Mouse (Mus musculus) layer of hippocampus, adult 18-20 months (tissue): ENCODE results near the gene Tmc8. TPM values are rescaled to one million over a fixed set of nuclear protein-coding genes. Genes with fewer than 3 reads are reported as not detected.

ENCODE experiments used
- DNase-seq, 2 experiments: peaks; one replicate each; pipeline ENCODE4 v3.0.0; 2022; ENCODE audit warnings: low spot score in 2 of 2
- long read RNA-seq: library from polyadenylated mRNA; stranded (forward); transcript quantifications from one replicate; pipeline ENCODE4 v2.0.0, GENCODE M21; 2021
- total RNA-seq, 2 experiments: library from RNA; stranded (reverse); gene quantifications; 2 replicates each; pipeline ENCODE4 v1.2.3; 2021

Gene Tmc8
- 1 to 10 TPM in 1 of 2 experiments, under 1 TPM in 1; 0.72 to 1.1 TPM for total RNA-seq
- long read RNA-seq = 0 reads

DNA sequence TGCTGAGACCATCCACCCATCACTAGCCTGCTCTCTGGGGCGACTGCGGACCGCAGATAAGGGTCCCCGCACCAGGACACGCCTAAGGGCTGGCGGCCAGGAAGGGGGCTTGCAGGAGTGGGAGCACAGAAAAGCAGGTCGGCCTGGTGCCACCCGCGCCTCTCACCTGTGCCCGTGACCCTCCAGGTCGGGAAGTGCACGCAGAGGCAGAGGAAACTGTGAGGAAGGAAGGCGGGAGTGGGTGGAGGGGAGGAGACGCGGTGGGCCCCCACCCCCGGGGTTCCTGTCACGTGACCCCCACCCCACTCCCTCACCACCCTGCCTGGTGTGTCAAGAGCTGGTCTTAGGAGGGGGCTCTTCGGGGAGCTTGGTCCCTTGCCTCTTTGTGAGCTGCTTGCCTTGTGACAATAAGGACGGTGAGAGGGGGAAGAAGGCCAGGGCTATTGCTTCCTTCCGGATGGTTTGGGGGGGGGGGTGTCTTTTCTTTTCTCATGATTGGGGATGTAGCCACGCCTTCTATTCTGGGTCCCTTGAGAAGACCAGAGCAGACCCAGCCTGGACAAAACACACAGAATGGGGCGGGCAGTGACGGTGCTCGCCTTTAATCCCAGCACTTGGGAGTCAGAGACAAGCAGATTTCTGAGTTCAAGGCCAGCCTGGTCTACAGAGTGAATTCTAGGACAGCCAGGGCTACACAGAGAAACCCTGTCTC is at the start of gene Tmc8, which contains the start of gene Tmc6:
Gene Tmc8 (plus strand): TSS at position 84 of the 712 bp plus-strand sequence.
Gene Tmc6 (minus strand): TSS at position 206 of the 712 bp plus-strand sequence.
- DNase-seq = no peak

DNA sequence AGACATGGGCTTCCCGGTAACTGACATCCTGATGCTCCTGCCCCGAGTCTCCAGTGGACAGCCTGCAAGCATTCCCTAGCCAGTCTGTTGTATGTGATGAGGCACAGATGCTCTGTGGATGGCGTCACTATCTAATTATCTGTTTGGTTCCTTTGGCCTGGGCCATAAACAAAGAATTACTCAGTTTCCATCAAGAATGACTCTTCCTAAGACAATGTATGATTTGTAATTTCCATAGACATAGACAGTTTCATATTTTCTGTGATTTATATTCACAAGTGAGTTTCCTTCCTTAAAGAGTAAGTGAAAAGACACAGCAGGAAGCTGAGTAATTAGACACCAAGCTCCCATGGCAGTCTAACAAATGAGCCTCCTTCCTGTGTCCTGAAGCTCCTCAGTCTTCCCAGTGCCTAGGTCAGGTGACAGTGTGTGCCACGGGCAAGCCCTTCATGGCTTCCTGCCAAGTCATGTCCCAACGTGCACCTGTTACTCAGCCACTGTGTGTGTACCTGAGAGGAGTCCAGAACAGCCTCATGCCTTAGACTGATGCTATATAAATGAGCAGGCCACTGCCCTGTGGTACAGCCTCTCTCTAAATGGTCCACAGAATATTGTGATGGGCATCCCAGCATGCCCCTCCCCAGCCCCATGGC is 45.7 kb upstream of the Tmc8 start:
- no peak for DNase-seq

DNA sequence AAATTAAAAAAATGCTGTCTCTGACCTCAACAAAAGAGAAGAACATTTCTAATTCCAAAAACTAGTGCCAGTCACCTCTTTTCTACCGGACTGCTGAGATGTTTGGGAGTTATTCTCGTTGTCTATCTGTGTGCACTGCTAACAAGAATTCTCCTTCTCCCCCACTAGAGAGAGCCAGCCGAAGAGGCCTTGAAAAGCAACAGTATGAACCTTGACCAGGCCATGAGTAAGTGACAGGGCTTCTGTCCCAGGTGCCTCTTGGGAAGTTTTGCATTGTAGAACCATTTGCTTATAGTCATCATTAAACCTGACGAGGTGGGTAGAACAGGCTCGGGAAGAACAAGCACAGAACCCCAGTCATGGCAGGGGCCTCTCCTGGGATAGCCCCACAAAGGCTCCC is 43.8 kb upstream of the Tmc8 start:
- no peak for DNase-seq

DNA sequence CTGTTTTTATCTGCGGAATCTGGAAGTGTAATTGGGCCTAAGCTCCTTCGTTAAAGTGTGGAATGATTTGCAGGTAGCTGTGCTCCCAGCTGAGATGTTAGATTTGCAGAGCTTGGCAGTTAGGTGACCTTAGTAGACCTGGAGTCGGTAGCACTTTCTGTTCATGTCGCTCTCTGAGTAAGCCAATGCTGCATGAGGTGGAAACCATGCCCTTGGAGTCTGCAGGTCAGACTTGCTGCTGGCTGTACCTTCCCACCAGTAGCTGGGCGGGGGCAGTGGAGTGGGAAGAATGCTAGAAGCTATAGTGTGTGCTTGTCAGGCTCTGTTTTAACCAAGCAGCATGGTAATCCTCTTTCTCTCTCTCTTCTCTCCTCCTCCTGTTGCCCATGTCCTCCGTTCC is 40.7 kb upstream of the Tmc8 start:
- no peak for DNase-seq

DNA sequence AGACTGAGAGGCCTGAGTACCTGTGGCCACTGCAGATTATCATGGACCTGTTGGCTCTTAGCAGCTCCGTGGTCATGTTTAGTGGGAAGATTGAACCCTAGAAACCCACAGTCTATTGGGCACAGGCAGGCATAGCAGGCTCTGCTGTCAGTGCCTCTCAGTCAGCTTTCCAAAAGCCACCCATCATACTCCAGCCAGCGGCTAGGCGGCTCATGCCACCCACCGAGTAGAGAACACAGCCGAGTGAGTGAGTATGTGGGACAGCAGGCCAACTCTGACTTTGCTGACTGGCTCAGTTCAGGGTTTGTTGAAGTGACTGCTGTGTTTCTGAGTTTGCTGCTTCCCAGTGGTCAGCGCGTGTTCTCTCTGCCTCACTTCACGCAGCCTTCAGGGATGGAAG is 39.6 kb upstream of the Tmc8 start:
- DNase-seq = peak in 1 of 2 experiments; percentile 54

DNA sequence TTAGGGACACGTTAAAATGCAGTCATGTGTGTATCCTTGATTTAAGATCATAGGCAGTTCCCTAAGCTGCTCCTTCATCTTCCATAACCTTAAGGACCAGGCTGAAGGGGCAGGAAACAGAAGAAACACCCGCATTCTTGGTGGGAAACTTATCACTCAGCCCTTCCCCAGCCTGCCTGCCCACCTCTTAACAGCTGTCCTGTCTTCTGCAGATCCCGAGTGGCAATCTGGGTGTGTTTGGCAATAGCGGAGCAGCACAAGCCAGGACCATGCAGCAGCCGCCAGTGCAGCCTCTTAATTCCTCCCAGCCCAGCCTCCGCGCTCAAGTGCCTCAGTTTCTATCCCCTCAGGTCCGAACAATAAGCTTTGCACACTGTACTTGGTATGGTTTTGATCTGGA is 39.2 kb upstream of the Tmc8 start:
- DNase-seq = no peak

DNA sequence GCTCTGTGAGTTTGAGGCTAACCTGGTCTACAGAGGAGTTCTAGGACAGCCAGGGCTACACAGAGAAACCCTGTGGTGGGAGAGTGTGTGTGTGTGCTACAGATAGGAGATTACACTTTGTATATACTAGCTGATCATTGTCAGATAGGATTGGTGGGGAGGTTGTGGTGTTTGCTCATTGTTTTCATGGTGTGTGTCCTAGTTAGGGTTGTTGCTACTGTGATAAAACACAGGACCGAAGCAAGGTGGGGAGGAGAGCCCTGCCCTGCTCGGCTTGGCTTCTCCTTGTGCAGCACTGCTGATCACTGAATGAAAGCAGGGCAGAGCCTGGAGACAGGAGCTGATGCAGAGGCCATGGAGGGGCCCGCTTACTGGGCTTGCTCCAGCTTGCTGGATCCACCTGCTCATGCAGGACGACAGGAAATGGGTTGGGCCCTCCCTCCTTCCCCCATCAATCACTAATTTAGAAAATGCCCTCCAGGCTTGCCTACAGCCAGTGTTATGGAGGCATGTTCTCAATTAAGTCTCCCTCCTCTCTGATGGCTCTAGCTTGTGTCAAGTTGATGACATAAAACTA is 38.3 kb upstream of the Tmc8 start:
- DNase-seq = no peak

DNA sequence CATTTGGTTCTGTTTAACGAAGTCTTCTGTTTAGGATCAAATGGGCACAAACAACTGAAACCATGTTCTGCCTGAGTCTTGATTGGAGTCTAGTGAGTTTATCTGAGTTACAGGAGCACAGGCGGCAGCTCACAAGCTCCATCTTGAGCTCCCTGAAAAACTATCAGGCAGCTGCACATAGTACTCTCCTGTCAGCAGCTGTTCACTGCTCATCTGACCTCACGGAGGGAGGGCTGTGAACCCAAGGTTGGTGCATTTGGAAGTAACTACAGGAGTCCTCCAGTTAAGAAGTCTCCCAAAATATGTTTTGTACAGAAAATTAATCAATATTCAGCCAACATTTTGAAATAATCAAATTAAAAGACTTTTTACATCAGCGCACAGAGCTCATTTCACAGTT is 33.2 kb upstream of the Tmc8 start:
- no peak for DNase-seq

DNA sequence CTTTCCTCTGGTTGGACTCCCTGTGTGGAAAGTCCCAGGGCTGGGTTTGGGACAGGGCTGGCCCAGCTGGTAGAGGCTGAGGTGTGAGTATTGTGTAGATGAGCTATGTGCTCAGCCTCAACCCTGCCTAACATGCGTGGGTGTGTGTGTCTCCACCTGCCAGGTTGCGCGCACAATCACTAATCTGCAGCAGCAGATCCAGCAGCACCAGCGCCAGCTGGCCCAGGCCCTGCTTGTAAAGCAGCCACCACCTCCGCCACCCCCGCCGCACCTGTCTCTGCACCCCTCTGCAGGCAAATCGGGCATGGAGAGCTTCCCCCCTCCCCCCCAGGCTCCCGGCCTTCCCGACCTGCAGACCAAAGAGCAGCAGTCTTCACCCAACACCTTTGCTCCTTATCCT is 32.5 kb upstream of the Tmc8 start:
- peak; percentile 81 to 92 for DNase-seq

DNA sequence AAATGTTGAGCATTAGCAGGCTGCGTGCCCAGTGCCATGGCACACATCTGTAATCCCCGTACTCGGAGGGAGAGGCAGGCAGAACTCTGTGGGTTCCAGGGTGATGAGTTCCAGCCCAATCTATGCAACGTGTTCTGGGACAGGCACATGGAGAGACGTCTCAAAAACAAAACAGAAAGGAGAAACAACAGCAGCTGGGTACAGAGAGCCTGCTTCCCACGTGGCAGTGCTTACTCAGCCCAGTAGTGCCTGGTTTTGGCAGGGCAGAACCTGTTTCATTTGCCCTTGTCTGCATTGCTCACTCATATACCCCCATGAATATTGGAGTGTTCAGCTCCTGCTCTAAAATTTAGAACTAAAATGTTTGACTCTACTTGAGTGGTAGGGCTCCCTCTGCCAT is 30.3 kb upstream of the Tmc8 start:
- peak in 1 of 2 experiments; percentile 78 for DNase-seq

DNA sequence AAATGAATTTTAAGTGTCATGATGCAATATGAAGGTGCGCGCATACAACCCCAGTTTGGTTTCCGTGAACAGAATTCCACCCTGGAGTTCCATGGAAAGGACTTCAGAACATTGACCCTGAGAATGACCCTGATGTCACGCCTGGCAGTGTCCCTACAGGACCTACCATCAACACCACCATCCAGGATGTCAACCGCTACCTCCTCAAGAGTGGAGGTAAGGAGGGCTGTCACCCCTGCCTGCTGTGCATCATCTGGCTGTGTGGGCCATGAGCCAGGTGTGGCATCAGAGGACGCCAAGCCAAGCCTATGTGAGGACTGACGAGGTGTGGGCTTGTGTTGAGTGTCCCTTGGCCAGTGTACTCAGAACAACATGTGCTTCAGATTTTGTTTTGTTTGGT is 26.0 kb upstream of the Tmc8 start:
- DNase-seq = no peak

DNA sequence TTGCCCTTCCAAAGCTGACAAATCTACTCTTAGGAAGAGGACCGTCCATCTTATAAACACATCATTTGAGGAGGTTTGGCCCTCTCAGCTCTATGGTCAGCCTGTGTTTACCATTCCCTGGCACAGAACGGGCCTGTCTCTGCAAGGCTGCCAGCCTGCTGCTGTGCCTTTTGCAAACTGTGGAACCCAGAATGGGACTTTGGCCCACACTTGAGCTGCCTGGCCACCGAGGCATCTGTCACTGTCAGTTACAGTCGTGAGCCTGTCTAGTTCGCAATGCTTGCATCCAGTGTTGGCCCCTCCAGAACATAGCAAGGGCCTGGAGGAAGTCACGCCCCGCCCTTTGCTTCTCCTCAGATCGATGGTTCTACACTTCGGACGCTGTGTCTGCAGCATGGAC is 22.6 kb upstream of the Tmc8 start:
- DNase-seq = no peak

DNA sequence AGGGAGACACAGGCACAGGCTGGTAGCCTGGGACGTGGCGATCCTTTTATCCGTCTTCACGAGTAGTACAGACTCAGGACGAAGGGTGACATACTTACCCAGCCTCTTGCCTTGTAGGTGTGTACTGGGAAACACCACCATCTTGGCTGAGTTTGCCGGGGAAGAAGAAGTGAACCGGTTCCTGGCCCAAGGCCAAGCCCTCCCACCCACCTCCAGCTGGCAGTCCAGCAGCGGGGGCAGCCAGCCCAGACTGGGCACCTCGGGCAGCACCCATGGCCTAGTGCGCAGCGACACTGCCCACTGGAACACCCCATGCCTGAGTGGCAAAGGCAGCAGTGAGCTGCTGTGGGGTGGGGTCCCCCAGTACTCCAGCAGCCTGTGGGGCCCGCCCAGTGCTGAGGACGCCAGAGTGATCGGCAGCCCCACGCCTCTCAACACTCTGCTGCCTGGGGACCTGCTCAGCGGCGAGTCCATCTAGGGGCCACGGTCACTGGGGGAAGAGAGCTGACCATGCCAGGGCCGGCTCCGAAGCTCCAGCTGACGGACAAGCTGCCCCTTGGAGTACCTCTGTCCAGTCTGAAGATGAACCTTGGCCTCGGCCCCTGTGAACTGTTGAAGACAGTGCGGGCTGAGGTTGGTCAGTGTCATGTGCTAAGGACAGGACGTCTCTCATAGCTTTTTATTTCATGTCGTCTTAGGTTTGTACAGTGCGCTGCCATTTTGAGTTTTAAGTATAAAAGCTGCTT is 21.3 kb upstream of the Tmc8 start:
- DNase-seq = no peak

DNA sequence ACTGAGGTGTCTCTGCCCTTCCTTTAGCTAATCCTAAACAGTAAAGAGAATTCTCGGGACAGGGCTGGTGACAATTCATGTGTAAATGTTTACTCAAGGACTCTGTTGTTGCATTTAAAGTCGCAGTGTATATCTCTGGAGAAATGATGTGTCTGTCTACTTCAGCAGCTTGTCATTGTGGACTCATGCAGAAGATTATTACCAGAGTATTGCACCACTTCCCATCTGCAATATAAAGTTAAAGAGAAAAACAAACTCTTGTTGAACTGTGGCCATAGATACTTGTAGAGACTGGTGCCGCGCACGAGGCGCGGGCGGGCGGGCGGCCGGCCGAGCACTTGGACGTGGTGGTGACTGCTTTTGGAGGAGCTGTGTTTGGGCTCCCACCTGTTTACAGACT is 20.1 kb upstream of the Tmc8 start:
- no peak for DNase-seq

DNA sequence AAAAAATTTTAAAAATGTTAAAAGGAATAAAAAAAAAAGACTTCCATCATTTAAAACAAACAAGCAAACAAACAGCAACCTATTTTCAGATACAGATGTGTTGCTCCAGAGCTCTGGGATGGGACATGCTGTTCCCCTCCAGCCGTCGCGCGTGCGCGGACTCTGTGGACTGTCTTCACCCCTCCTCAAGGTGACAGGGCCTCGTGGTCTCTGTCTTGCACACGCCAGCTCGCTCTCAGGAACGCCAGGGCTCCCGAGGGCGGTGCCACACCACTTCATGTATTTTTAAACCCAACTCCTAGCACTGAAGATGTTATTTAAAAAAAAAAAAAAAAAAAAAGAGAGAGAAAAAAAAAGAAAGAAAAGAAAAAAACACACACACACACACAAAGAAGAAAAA is 19.6 kb upstream of the Tmc8 start:
- no peak for DNase-seq

DNA sequence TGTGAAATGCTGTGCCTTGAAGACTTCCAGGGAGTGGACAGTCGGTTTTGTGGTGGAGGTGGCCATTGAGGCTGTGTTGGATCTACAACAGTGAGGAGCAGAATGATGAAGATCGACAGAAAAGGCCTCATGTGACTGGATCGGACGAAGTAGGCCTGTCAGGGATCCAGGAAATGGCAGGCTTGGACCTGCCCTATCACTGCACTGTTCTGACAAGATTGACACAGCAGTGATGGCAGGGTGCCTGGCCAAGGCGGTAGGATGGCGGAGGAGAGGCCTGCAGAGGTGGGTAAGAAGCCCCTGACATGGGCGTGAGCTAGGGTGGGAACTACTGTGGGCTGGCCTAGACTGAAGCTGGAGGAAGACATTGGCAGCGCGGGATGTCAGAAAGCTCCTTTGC is 17.6 kb upstream of the Tmc8 start:
- DNase-seq = no peak

DNA sequence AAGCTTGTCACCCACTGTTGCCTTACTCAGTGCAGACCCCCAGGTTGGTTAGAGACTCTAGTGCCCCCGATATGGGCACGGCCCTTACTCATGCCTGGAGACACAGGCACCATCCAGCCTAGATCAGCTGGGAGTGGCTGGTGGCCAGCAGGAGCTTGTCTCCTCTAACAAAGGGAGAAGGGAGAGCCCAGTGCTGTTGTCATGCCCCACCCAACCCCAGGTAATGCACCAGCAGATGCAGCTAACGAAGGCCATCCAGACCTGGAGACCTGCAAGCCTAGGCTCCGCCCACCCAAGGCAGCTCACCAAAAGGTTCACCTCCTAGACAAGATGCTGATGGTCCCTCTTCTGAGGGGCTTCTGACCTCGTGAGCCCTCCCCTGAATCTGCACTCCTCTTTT is 16.5 kb upstream of the Tmc8 start:
- DNase-seq = no peak

DNA sequence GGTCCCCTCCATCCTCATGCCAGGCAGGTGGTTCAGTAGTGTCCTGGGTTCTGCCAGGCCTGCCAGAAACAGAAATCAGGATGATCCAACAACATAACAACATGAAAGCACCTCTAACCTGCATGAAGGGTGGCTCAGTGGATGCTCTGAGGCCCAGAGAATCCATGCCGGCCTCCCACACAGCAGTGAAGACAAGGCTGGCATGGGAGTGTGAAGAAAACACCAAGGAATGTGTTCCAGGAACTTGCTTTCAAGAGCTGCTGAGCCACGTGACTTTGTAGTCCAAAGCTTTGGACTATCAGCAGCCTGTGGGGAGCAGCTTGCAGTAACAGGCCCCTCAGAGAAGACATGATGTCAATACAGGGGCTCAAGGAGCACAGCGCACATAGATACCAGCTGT is 15.6 kb upstream of the Tmc8 start:
- DNase-seq = no peak

DNA sequence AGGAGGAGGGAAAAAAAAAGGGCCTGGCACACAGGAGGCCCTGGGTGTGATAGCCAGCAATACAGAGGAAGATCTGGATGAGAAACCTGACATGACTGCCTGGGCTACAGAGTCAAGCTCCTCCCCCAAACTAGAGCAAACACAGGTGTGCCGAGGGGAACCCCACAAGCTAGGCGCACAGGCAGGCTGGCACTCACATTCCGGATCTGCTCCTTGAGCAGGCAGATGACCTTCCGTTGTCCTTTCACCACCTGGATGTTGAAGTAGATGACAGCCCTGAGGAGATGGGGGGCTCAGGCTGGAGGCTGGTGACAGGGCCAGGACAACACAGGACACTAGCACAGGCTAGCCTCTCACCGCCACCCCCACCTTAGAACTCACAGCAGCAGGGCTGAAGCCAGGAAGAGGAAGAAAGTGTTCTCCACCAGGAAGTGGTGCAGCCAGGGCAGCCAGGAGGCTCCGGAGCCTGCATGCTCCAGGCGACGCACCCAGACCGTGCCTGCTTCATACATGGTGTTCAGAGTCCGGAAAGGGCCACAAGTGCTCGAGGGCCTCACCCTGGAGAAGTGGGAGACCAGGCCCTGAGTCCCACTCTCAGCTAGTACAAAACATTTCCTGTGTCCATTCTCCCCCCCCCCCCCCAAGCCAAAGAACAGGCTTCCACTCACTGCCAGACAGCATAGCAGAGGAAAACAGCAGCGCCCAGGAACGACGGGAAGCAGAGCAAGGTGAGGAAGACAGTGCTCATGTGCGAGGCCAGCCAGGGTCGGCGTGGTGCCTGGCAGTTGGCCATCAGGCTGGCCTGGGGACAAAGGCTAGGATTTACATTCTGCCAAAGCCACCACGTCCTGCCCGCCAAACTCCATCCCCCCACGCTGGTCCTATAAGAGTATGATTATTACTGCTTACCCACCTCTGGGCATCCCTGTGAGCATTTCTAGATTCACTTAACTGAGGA is 12.9 kb upstream of the Tmc8 start:
- no peak for DNase-seq

DNA sequence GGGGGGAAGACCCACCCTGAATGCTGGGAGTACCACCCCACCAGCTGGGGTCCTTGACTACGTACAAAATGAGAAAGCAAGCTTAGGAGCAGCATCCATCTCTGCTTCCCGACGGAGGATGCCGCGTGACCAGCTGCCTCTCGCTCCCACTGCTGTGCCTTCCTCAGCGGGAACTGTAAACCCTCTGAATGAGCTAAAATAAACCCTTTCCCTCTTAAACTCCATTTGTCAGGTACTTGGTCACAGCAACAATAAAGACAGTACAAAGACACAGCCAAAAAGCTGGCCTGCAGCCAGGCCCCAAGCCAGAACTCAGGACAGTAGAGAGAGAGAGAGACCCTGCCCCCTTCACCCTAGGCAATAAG is 12.2 kb upstream of the Tmc8 start:
- no peak for DNase-seq

DNA sequence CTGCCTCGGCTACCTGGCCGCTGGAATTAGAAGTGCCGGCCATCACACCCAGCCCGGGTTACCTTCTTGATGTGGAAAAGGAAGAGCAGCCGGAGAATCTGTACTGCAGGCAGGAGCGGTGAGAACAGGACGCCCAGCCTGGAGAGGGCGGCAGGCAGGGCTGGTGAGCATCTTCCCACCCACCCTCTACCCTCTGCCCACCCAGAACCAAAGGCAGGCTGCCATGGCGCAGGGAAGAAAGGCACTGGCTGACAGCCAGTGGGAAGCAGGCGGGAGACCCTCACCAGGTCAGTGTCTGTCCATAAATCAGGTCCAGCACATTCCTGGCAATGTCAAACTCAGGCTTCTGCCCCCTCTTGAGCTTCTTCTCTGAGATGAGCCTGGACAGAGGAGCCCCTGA is 11.5 kb upstream of the Tmc8 start:
- no peak for DNase-seq
